Mouse (Mus musculus): ENCODE data around the gene Tbc1d2.
"Not testable (repeated sequence)": the region's sequence is repeated elsewhere in the genome, so short reads cannot be mapped to it uniquely, and the experiment has no call there.

Gene Tbc1d2

DNA sequence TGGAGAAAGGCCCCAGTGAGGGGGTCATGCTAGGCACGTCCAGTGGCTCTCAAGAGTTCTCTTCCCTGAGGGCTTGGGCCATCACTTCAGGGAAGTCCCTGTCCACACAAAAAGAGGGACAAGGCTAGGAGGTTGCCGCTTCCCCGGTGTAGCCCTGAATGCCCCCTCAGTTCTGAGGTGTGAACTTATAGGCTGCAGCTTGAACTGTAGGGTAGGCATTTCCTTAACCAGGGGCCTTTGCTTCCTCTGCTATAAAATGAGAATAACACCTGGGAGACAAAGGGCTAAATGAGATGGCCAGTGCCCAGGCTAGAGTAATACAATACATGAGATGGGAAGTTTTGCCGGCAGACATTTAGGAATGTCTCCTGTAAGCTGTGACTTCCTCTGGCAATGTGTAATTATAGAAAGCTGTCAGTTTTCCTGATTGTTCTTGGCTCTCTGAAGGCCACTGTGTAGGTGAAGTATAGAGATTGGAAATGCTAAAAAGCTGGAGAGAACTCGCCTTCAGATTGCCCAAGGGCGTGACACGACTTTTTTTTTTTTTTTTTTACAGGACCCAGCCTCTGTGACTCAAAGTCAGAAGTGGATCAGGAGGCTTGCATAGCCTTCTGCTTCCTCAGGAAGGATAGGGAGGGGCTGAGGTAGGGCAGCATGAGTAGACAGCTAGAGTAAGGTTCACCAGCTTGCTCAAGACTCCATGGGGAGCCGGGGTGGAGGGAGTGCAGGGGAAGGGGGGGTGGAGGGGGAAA is 6.9 kb downstream of the Tbc1d2 start:
- no peak for DNase-seq (ENCODE audit: low read depth, low spot score)

DNA sequence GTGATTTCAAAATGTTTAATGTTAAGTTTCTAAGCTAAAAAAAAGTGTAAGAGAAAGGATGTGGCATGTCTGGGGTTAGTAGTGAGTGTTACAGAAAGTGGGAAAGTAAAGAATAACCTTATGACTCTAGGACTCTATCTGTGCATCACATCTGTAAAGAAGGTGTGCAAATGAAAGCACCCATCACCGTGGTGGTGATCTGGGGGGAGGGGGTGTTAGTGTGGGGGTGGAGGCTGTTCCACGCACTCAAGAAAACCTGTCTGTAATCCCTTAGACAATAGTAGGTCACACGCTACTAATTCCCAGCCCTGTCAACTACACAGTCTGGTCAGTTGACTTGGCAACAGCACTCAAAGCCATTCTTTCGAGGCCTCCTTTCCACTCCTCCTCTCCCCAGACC is 8.7 kb downstream of the Tbc1d2 start:
- no peak for DNase-seq (ENCODE audit: low read depth, low spot score)

DNA sequence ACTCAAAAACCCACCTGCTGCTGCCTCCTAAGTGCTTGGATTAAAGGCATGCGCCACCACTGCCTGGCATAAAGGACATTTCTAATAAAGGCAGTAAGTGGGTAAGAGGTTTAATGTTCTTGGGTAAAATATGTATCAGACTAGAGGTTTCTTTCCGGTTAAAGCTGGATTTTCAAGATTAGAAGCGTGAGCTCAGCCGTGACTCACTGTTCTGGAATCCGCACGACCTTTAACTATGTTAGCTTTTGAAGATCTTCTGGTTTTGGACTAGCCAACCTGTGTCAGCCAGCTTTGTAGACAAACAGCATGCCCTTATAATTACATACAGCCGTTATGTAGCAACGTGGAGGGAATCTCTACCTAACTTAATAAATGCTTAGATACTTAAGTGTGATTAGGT is 10.1 kb downstream of the Tbc1d2 start:
- DNase-seq (ENCODE audit: low read depth, low spot score) = no peak

DNA sequence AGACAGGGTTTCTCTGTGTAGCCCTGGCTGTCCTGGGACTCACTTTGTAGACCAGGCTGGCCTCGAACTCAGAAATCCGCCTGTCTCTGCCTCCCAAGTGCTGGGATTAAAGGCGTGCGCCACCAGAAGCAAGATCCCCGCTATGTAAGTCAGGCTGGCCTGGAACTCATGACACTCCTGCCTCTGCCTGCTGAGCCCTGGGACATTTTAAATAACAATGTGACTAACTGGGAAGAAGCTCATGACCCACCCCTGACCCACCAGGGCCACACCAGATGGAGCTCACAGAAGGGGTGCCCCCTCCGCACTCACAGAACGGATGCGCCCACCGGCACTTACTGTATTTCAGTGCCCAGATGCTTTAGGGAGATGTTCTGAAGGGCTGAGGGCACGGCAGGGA is 12.8 kb downstream of the Tbc1d2 start:
- DNase-seq (ENCODE audit: low read depth, low spot score) = not testable (repeated sequence)

DNA sequence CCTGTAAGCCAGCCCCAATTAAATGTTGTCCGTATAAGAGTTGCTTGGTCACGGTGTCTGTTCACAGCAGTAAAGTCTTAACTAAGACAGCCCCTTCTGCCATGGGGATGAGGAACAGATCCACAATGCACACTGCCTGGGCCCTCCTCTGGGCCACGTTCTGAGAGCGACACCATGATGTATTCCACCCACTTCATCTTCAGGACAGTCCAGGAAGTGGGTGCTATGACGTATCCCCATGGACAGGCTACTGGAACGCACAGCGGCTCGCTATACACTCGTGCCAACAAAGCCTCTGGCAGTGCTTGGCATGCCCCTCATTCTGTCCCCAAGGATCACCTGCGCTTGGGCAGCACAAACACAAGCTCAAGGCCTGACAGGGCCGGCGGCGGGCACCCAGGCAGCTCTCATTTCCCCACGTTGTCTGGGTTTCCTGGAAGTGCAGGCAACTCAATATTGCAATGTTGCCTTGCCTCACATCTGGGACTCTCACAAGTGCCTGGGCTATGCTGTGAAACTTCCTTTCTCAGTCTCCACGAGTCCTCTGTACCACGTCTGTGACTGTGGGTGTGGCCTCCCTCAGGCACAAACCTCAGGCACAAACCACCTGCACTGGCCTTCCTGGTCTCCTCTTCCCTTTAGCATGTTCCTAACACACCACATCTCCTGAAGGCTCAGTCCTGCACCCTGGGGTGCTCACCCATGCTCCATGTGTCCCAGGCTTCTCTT is 14.1 kb downstream of the Tbc1d2 start:
- no peak for DNase-seq (ENCODE audit: low read depth, low spot score)

DNA sequence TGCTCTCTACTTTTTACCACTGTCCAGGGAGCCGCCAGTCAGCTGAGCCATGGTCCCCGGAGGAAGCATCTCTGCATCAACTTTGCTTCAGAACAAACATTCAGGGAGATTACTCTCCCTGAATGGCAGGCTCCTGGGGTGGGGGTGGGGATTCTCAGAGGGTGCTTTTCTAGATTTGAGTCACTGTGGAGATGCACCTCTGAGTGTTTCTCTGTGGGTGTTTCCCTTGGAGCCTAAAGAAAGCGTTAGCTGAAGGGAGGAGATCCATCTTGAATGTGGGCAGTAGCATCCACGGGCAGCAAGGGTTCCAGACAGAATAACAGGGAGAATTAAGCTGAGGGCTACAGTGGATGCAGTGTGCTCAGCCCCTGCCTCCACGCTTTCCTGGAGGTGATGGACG is 15.1 kb downstream of the Tbc1d2 start:
- no peak for DNase-seq (ENCODE audit: low read depth, low spot score)

DNA sequence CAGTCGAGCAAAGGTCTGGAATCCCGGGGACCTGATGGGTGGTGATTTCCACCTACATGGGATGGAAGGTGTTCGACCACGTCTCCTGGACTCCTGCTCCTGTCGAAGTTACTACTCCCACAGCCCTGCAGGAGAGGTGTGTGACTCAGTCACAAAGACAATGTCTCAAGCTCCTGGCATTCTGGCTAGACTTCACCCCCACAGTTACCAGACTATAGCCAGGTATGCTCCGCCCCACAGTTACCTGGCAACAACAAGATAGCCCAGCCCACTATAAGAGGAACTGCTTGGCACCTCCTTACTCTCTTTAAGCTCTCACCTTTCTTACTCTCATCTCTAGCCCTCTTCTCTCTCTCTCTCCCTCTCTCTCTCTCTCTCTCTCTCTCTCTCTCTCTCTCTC is 16.4 kb downstream of the Tbc1d2 start:
- not testable (repeated sequence) for DNase-seq (ENCODE audit: low read depth, low spot score)

DNA sequence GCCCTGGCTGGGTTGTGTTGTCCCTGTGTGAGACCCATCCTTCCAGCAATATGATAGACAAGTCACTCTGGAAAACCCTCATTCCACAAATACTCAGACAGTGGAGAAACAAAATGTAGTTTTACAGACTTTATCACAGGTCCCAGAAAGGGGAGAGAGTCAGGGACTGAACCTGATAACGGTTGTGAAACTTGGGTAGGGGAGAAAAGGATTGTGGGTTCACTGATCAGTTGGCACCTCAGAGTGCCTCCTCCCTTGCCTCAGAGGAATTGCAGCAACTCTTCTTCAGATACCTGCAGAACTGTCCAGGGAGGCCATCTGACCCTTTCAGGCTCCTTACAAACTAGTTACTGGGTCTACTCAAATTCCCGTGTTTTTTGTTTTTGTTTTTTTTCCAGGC is 17.5 kb downstream of the Tbc1d2 start:
- DNase-seq (ENCODE audit: low read depth, low spot score) = no peak

DNA sequence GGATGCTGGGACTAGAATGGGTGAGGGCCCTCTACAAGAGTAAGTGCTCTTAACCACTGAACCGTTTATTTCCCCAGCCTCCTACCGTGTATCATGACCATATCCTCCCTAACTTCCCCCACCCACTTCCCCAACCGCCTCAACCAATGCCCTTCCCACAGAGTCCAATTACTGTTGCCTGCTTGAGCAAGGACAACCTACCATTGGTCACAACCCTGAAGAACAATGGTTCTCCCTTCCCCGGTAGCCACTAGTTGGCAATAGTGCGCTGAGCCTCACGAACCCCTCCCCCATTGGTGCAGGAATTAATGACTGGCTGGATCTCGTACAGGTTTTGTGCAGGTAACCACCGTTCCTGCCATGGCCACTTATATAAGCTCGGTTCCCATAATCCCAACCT is 19.6 kb downstream of the Tbc1d2 start:
- no peak for DNase-seq (ENCODE audit: low read depth, low spot score)

DNA sequence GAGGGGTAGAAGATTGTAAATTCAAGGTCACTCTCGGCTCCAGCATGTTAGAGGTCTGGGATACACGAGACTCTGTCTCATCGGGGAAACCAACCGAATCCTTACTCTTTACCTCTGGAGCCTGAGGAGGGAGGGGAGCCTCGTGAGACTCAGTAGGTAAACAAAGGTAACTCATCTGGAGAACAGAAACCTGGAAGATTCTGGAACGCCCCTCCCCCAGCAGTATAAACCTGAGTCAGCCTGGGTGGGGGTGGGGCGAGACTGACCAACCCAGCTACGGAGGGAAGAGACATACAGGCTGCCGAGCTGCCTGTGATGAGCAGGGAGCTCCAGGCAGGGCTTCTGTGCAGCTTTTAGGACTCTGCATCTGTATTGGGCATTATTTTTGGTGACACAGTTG is 21.1 kb downstream of the Tbc1d2 start:
- DNase-seq (ENCODE audit: low read depth, low spot score) = no peak

DNA sequence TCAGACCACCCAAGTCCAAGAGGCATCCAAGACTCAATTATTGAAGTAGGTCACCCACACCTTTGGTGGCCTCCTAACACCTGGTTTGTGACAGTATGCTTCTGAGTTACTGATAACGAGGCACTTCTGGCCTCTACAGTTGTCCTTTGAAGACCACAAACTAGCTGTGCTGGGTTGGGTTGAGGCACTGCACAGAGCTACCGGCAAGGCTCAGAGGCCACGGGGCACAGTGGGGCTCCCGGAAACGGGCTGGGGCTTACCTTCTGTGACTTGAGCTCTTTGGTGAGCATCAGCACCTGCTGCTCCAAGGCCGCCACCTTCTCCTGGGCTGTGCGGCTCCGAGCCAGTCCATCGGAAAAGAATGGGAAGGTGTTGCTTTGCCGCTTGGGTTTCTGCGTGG is 21.9 kb downstream of the Tbc1d2 start:
- DNase-seq (ENCODE audit: low read depth, low spot score) = peak; percentile 37

DNA sequence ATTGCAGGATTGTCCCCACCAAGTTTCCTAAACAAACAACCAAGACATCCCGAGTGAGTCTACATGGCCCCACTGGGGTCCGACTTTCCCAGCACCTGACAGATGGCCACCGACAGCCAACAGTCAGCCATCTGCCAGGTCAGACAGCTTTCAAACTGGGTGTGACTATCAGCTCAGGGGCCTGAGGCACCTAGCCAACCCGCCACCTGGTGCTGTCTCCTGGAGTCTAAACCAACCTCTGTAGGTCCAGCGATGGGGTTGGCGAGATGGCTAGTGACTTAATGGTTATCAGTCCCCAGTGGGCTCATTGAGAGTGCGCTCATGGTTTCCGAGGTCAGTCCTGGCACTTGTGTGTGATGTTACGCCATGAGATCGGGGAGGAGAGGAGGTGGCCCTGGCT is 24.9 kb downstream of the Tbc1d2 start:
- no peak for DNase-seq (ENCODE audit: low read depth, low spot score)

DNA sequence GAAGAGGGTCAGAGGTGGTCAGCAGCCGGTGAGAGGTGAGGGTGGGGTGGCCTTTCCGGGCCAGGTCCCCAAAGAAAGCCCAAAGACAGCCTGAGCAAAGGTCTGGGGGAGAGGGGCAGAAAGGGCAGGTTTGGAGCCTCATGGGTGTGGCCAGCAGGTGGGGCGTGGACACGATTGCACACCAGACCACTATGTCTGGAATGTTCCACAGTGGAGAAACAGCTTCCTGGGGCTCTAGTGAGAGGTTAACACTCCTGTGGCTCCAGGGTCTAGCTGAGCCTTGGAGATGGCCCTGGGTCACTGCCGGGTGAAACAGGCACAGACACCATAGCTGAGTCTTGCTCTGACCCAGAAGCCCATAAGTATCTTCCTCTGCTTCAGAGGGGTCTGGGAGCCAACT is 27.0 kb downstream of the Tbc1d2 start:
- no peak for DNase-seq (ENCODE audit: low read depth, low spot score)

DNA sequence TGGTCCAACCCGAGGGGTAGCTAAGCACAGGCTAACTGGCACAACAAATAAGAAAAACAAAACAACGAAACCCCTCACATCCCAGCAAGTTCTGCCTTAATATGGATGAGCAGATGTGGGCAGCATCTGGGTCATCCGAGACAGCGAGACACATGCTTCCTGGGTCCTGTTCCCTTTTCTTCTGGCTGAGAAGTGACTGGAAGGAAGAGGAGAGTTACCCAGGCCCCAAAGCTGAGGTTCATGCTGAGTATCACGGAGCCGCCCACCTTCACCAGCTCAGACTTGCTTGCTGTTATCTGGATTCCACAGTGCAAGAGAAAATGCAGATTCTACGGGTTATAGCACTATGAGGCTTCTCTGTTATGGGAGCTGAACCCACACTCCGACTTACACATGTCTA is 29.1 kb downstream of the Tbc1d2 start:
- no peak for DNase-seq (ENCODE audit: low read depth, low spot score)

DNA sequence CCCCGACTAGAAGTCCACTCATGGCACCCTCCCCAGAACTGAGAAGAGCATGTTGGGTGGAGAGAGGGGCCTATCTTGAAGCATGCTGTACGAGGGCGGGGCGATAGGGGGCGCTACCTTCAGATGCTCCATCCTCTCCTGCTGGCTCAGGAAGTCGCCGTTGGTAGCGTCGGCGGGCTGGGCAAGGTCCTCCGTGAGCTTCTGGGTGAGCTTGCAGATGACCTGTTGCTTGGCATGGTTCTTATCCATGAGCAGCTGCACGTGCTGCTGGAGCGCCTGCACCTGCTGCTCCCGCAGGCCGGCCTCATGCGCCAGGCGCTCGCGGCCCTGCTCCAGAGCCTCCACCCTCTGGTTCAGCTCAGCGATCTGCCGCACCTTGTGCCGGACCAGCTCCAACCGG is 29.7 kb downstream of the Tbc1d2 start:
- DNase-seq (ENCODE audit: low read depth, low spot score) = peak; percentile 60

DNA sequence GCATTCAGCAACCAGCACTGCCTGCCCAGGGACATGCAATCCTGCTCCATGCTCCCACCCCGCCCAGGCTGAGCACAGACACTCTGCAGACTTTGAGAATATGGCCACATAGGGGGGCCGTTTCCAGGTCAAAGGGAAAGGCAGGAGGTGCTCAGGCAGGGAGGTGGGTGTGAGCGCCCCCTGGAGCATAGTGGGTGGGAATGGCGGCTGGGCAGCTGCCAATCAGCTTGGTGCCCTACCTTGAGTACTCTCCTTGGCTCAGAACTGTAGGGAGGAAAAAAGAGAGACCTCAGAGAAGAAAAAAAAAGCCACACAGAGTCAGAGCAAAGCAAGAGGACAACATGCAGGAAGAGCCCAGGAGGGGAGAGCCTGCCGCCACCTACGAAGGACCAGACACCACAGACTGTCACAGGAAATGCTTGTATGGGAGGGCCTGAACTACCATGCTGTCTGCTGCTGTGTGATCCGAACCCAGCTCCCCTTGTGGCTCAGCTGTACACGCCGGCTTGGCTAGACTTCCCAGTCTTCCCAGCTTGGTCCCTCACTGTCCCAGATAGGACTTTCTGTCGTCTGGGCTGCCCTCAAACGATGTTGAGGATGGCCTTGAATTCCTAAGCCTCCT is 31.7 kb downstream of the Tbc1d2 start:
- peak; percentile 73 for DNase-seq (ENCODE audit: low read depth, low spot score)

DNA sequence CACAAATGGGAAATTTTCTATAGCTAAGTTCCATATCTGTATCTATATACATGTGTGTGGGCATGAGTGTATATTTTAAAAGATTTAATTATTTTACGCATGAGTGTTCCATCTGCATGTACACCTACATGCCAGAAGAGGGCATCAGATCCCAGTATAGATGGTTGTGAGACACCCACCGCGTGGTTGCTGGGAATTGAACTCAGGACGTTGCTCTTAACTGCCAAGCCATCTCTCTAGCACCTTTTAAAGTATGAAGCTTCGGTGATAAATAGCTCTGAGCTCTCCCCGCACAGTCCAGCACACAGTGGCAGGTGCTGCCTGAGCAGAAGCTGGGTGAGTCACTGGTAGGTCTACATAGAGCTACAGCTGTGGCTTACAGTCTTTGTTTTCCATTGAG is 32.6 kb downstream of the Tbc1d2 start:
- DNase-seq (ENCODE audit: low read depth, low spot score) = peak; percentile 47

DNA sequence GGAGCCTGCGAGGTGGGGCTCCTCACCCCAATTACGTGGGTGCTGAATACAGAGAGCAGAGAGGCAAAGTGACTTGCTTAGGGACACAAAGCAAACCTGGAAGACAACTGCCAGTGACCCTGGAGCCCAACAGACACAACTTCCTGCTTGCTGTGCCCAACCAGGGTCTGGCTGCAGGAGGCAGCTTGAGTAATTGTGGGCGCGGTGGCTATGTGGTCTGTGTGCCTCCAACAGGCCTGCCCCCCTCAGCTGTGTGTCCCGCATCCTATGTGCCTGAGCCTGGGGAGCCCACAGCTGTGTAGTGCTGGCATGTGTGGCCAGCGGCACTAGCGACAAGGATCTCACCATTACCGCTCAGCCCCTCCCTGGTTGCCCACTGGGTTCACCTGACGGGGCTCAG is 35.4 kb downstream of the Tbc1d2 start:
- no peak for DNase-seq (ENCODE audit: low read depth, low spot score)

DNA sequence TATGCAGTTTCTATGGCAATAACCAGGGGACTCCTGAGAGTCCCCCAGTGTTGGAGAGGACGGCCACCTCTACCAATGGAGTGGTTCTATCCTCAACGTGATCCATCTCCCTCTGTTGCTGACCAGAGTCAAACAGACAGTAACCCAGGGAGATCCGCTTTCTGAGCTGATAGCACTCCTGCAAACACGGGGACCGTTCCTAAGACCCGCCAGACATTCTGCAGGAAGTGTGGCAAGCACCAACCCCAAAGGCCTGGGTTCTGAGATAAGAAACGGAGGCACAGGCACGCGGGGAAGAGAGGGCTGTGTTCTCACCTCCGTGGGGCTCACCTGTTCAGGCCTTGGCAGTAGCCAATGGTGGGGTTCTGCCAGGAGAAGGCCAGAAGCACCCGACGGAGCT is 36.4 kb downstream of the Tbc1d2 start:
- no peak for DNase-seq (ENCODE audit: low read depth, low spot score)

DNA sequence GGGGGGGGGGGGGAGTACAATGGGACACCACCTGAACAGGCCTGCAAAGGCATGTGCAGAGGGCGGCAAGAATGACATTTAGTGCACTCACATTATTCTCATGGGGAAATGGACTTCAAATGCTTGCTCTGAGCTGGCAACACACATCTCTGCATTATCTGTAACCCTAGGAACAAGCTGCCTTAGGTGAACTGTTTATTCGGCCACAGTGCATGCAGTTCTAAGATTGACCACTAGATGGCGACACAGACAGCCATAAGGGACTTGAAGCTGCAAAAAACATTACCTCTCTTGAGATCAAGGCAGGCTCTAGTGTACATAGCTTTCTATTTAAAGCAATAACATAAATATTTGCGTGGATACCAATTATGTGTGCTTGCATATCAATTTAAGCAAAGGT is 38.8 kb downstream of the Tbc1d2 start:
- peak; percentile 94 for DNase-seq (ENCODE audit: low read depth, low spot score)

DNA sequence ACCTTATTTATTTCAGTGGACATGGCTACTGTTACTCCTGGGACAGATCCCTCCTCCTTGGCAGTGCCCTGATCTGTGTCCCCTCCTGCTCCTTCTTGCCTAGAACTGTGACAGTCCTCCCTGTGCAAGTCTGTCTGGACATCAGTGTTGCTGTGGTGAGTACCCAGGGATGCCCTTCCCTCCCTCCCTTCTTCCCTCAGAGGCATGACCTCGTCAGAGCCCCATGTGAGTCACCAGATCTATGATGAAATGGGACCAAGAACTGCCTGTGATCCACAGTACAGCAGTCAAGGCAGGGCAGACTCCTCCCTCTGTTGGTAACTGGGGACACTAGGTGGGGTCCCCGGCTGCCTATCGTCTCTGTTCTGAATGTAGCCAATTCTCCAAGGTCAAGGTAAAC is 42.4 kb downstream of the Tbc1d2 start:
- no peak for DNase-seq (ENCODE audit: low read depth, low spot score)

DNA sequence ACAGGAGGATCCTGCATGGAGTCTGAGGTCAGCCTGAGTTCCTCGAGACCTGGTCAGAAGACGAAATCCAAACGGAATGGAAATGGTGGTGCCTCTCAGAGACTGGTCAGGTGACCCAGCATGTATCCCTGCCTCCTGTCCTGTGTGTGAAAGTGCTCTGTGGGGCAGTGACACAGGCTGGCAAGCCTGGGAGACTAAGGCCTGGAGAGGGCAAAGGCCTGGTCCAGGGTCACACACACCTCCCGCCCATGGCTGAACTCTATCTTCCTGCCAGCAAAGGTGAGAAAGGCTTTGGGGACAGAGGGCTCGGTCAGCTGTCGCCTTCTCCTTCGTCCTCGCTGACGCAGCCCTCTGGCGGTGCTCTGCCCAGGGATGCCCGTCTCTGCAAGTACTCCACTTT is 44.6 kb downstream of the Tbc1d2 start:
- no peak for DNase-seq (ENCODE audit: low read depth, low spot score)

DNA sequence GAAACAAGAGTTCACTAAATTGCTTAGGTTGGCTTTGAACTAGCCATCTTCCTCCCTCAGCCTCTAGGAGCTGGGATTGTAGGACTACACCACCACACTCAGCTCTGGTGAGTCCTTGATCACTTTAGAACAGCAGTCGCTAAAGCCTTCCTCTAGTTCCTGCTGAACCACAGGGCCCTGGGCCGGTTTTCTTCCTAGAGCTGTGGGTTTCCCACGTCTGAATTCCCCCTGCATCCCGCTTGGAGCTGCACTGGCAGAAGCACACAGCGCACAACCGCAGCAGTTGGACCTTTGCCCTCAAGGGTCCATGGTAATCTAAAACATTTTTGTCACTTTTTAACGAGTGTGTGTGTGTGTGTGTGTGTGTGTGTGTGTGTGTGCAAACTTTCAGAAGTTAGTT is 47.3 kb downstream of the Tbc1d2 start:
- DNase-seq (ENCODE audit: low read depth, low spot score) = no peak

All from CD4-positive, CD25-positive, alpha-beta regulatory T cell, adult 2 months (primary cell).